Mouse (Mus musculus): ENCODE measurements around the gene Smpdl3b. TPM values are rescaled to one million over a fixed set of nuclear protein-coding genes. Genes with fewer than 3 reads are reported as not detected.

The Smpdl3b gene
- total RNA-seq (2023), result 1 to 10 TPM; 1.7 to 2.5 TPM

DNA sequence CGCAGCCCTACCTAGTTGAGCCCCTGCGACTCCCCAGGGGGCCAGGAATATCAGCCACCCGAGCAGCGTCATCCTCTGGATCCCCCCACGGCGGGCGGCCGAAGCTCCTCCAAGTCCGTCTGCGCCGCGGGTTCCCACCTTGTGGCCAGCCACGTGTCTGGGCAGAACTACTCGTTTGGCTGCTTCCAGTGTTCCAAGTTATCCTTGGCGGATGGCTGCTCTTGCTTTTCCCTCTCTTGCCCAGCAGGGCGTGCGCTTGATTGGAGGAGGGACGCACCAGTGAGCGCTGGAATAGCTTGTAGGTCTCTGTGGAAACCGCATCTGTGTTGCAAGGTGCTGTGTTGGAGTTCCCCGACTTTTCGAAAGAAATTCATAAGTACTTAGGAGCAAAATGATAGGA is at the start of gene Smpdl3b:
TSS of gene Smpdl3b (minus strand) at position 279 of the 400 bp plus-strand sequence.

DNA sequence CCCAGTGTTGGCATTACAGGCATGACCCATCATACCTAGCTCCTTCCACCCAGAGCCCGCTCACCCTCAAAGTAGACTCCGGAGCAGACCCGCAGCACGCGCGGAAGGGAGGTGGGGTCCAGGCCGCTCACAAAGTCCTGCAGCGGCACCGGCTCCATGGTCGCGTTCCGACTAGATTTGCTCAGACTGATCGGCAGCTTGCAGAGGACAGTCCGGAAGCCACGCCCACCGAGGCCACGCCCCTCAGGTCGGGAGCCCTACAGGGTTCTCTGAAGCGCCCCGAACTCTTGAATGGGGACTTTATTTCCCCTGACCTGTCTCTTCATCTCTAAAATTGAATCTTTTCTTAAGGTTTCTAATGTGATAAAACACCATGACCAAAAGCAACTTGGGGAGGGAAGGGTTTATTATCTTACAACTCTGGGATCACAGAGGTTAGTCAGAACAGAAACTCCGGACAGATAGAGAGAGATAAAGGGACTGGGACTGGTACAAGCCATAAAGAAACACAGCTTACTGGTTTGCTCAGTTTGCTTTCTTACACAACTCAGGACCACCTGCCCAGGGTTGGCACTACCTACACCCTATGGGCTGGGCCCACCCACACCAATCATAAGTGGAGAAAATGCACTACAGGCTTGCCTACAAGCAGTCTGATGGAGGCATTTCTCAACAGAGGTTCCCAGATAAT is 39.3 kb upstream of the Smpdl3b start, which contains the start of gene Themis2:
TSS of gene Themis2 (minus strand) at position 192 of the 691 bp plus-strand sequence.

DNA sequence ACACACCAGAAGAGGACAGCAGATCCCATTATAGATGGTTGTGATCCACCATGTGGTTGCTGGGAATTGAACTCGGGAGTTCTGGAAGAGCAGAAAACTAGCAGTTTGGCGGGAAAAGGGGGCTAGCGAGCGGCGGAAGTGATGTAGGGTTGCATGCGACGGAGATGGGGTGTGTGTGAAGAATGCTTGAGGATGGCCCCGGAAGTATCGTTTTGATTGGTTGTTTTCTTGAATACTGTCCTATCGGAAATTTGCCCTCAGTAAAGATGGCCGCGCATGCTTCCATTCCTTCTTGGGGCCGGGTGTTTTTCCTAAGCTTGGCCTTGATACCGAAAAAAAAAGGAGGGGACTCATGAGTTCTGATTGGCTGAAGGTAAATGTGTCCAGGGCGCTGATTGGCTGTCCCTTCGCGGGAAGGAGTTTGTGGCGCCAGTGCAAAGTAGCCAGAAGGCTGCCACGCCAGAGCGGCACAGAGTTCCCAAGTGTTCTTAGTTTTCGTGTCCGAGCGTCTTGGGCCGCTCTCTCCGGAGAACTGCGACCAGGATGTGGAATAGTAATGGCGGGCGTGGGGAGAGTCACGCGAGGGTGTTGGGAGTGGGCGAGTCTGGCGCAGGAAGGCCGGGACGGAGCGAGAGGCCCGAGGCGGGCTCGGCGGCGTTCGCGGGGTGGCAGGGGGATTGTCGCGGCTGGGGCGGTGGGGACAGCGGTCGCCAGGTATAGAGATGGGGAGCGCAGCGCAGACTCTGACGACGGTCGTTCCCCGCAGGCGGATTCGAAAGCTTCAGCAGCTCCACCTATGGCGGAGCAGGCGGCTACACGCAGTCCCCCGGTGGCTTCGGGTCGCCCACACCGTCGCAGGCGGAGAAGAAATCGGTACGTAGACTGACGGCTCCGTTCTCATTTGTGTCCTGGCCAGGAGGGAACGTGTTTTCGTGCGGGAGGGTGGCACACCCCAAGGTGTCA is 11.1 kb upstream of the Smpdl3b start, which contains the start of gene Rpa2:
TSS of gene Rpa2 (plus strand) at position 419 of the 963 bp plus-strand sequence.

DNA sequence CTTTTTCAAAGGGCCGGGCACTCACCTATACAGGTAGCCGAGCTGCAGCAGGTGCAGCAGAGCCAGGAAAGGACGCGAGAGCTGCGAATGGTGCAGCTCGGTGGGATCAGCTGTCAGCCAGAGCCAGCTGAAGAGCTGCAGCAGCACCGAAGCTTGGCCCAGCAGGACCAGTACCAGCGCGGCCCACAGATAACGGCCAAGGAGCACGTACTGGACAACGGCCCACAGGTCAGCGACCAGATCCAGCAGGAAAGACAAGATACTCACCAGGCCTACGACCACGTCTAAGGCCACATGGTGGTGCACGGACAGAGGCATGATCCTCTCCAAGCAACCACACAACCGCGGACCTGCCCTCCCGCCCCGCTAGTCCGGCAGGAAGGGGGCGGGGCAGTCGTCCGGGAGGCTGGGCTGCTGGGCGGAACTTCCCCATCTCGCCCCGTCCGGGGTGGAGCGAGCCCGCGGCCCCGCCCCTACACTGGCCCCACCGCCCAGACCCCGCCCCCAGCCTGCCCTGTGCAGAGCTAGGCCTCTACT is 24.8 kb downstream of the Smpdl3b start, which contains the start of gene Xkr8:
TSS of gene Xkr8 (minus strand) at position 399 of the 537 bp plus-strand sequence.

Other genes with a start within 250 kb of the Smpdl3b start
- gene Sesn2, start 246.8 kb downstream of the Smpdl3b start, total RNA-seq (2023), result 10 to 100 TPM; 45.0 to 47.2 TPM
- 100 to 1,000 TPM; 131 to 153 TPM for gene Atpif1, start 223.6 kb downstream of the Smpdl3b start, total RNA-seq (2023)
- gene Dnajc8, start 221.7 kb downstream of the Smpdl3b start, total RNA-seq (2023), result 10 to 100 TPM; 61.6 to 68.9 TPM
- 10 to 100 TPM; 65.2 to 68.0 TPM for gene Ptafr, start 193.2 kb downstream of the Smpdl3b start, total RNA-seq (2023)
- gene Eya3, start 118.3 kb downstream of the Smpdl3b start, total RNA-seq (2023), result 10 to 100 TPM; 32.2 to 36.1 TPM
- 1 to 10 TPM; 3.1 to 4.8 TPM for gene Xkr8, start 24.7 kb downstream of the Smpdl3b start, total RNA-seq (2023)
- 10 to 100 TPM; 33.9 to 38.0 TPM for gene Rpa2, start 11.1 kb upstream of the Smpdl3b start, total RNA-seq (2023)
- gene Themis2, start 39.1 kb upstream of the Smpdl3b start, total RNA-seq (2023), result 100 to 1,000 TPM; 175 to 186 TPM
- 10 to 100 TPM; 21.7 to 24.6 TPM for gene Ppp1r8, start 85.9 kb upstream of the Smpdl3b start, total RNA-seq (2023)
- 10 to 100 TPM; 17.9 to 20.8 TPM for gene Stx12, start 127.3 kb upstream of the Smpdl3b start, total RNA-seq (2023)
- 10 to 100 TPM; 24.7 to 25.6 TPM for gene Fam76a, start 165.3 kb upstream of the Smpdl3b start, total RNA-seq (2023)
- 100 to 1,000 TPM; 281 to 295 TPM for gene Fgr, start 216.8 kb upstream of the Smpdl3b start, total RNA-seq (2023)

Measured in neutrophil, adult 59 days (primary cell).